Comparison of ENCODE assay signal across 12 mouse cellular contexts in genomic region chr10:62380936-62381335, GRCm38 (mm10). TPM values are rescaled to one million over a fixed set of nuclear protein-coding genes. Genes with fewer than 3 reads are reported as not detected.
DNase-seq lines count a peak whose midpoint lies in the region; ATAC-seq and TF ChIP-seq lines count a peak whose summit lies in the region.
"Had no signal": no experiment of that assay in that cellular context is flagged by ENCODE, and none has a peak within 500 bp of the region (broad histone marks: within the 10 kb centered on the region; RNA-seq: fewer than 3 reads in every experiment).

No protein-coding gene starts in this region.

- H3K9me3 ChIP-seq in liver, postnatal 0 days (ENCODE audit: low read length): no peaks in the 10 kb centered on the region
- no peaks in the 10 kb centered on the region for H3K9me3 ChIP-seq in forebrain, embryonic 11.5 days (ENCODE audit: control insufficient read depth, low read length)
- H3K9me3 ChIP-seq: forebrain, embryonic 10.5 days; liver, embryonic 13.5 days; midbrain, embryonic 13.5 days had no signal

- H3K4me2 ChIP-seq in liver, postnatal 0 days (ENCODE audit: low read depth, low read length): no peak overlapping the region
- H3K4me2 ChIP-seq in forebrain, embryonic 11.5 days (ENCODE audit: low read depth, low read length, severe bottlenecking): no peak overlapping the region
- H3K4me2 ChIP-seq: liver, embryonic 13.5 days; midbrain, embryonic 13.5 days had no signal

- no peak overlapping the region for H3K9ac ChIP-seq in liver, postnatal 0 days (replicated peaks)
- H3K9ac ChIP-seq in forebrain, embryonic 11.5 days (ENCODE audit: low read length): no peak overlapping the region
- H3K9ac ChIP-seq: liver, embryonic 13.5 days; midbrain, embryonic 13.5 days had no signal

- ATAC-seq in liver, postnatal 0 days: no peak
- no peak for ATAC-seq in forebrain, embryonic 11.5 days (replicated peaks; ENCODE audit: low FRiP score)
- ATAC-seq: midbrain, embryonic 13.5 days had no signal

- TF ChIP-seq CTCF in gastrocnemius, adult 2 months (IDR thresholded peaks at IDR 0.05): peak; percentile 39; the same call in 1 of the 2 replicates
- TF ChIP-seq CTCF in liver, postnatal 0 days (IDR thresholded peaks at IDR 0.05; ENCODE audit: low read depth): peak; percentile 47
- TF ChIP-seq CTCF in cortical plate, adult 2 months (IDR thresholded peaks at IDR 0.05; ENCODE audit: extremely low read depth, insufficient read depth, low read length): peak; percentile 24; the same call in 1 of the 2 replicates

- no peak for TF ChIP-seq EP300 in liver, postnatal 0 days (IDR thresholded peaks at IDR 0.05; ENCODE audit: low read depth)

- no peak overlapping the region for H3K27ac ChIP-seq in gastrocnemius, adult 2 months
- H3K27ac ChIP-seq in liver, postnatal 0 days (ENCODE audit: low read depth): no peak overlapping the region
- no peak overlapping the region for H3K27ac ChIP-seq in cortical plate, adult 2 months (ENCODE audit: insufficient read depth, low read length)
- no peak overlapping the region for H3K27ac ChIP-seq in forebrain, embryonic 11.5 days (ENCODE audit: low read depth, low read length)
- H3K27ac ChIP-seq: forebrain, embryonic 10.5 days; liver, embryonic 13.5 days; midbrain, embryonic 13.5 days had no signal

- no peak for DNase-seq in gastrocnemius, adult 2 months
- no peak for DNase-seq in gastrocnemius, adult 18-20 months (ENCODE audit: low spot score)
- no peak for DNase-seq in liver, postnatal 0 days
- no peak for DNase-seq in liver
- DNase-seq in CD4-positive helper T cell, adult 2 months (ENCODE audit: low read depth, low spot score): peak; percentile 16
- DNase-seq in forebrain, embryonic 11.5 days (ENCODE audit: low spot score): no peak
- no peak for DNase-seq in ovary, adult 18-20 months (ENCODE audit: low spot score)
- DNase-seq: liver, embryonic 13.5 days had no signal

- TF ChIP-seq POLR2A in cortical plate, adult 2 months (IDR thresholded peaks at IDR 0.05; ENCODE audit: extremely low read depth, insufficient read depth, low read length): no peak

- no peaks in the 10 kb centered on the region for H3K36me3 ChIP-seq in liver, postnatal 0 days (replicated peaks; ENCODE audit: insufficient read depth, low read length)
- H3K36me3 ChIP-seq in forebrain, embryonic 11.5 days (ENCODE audit: control insufficient read depth, insufficient read depth, low read length): no peaks in the 10 kb centered on the region
- H3K36me3 ChIP-seq: forebrain, embryonic 10.5 days; midbrain, embryonic 13.5 days had no signal

- intact Hi-C loops in gastrocnemius, adult 2 months (cut with DNase I): no loop called here

- no peaks in the 10 kb centered on the region for H3K4me1 ChIP-seq in liver, postnatal 0 days (ENCODE audit: insufficient read depth)
- no peaks in the 10 kb centered on the region for H3K4me1 ChIP-seq in cortical plate, adult 2 months (ENCODE audit: control insufficient read depth, insufficient read depth, low read length)
- no peaks in the 10 kb centered on the region for H3K4me1 ChIP-seq in forebrain, embryonic 11.5 days (replicated peaks; ENCODE audit: control insufficient read depth, insufficient read depth, low read length)
- H3K4me1 ChIP-seq: forebrain, embryonic 10.5 days; liver, embryonic 13.5 days; midbrain, embryonic 13.5 days had no signal

- H3K4me3 ChIP-seq in gastrocnemius, adult 2 months: no peak overlapping the region
- H3K4me3 ChIP-seq in liver, postnatal 0 days (ENCODE audit: low read depth, low read length): no peak overlapping the region
- no peak overlapping the region for H3K4me3 ChIP-seq in cortical plate, adult 2 months (ENCODE audit: insufficient read depth, low read length)
- no peak overlapping the region for H3K4me3 ChIP-seq in forebrain, embryonic 11.5 days (ENCODE audit: low read depth, low read length)
- H3K4me3 ChIP-seq: forebrain, embryonic 10.5 days; liver, embryonic 13.5 days; midbrain, embryonic 13.5 days had no signal

- H3K27me3 ChIP-seq in liver, postnatal 0 days (ENCODE audit: insufficient read depth, low read length): no peaks in the 10 kb centered on the region
- H3K27me3 ChIP-seq in forebrain, embryonic 11.5 days (ENCODE audit: control insufficient read depth, insufficient read depth, low read length): no peaks in the 10 kb centered on the region
- H3K27me3 ChIP-seq: midbrain, embryonic 13.5 days had no signal

RNA-seq across cellular contexts. Expression of gene Hk1, which starts 1.2 kb away (rescaled TPM):
- total RNA-seq in gastrocnemius, adult 2 months (2021): 1 to 10 TPM; 6.2 to 8.7 TPM
- total RNA-seq in gastrocnemius, adult 18-20 months (2021): 1 to 10 TPM; 4.7 to 7.2 TPM
- 22.1 and 30.7 TPM in 2 replicates for polyA plus RNA-seq in liver, postnatal 0 days (2015; fragmentation: Nextera tagmentation; extraction: Ambion mirVana)
- 223 and 232 TPM in 2 replicates for polyA plus RNA-seq in cortical plate, adult 2 months (2012; rRNA removed)
- 25.9 and 28.2 TPM in 2 replicates for polyA plus RNA-seq in forebrain, embryonic 11.5 days (2014; fragmentation: Nextera tagmentation; extraction: Ambion mirVana)

RNA-seq across cellular contexts. Expression of gene Hkdc1, which starts 41.4 kb away (rescaled TPM):
- total RNA-seq in gastrocnemius, adult 2 months (2021): not detected
- total RNA-seq in gastrocnemius, adult 18-20 months (2021): not detected
- polyA plus RNA-seq in liver, postnatal 0 days (2015; fragmentation: Nextera tagmentation; extraction: Ambion mirVana): 0.45 and 0.48 TPM in 2 replicates
- polyA plus RNA-seq in cortical plate, adult 2 months (2012; rRNA removed): 18.5 and 18.6 TPM in 2 replicates
- 0.25 TPM in 1 of 2 replicates, not detected in the other for polyA plus RNA-seq in forebrain, embryonic 11.5 days (2014; fragmentation: Nextera tagmentation; extraction: Ambion mirVana)
- total RNA-seq: neutrophil, adult 5-6 weeks had no signal

Comparison
In these comparisons a context has a peak if more than half of its experiments do, and no peak if none do; other contexts are left out.
1. RNA of gene Hkdc1, which starts 41.4 kb away (polyA plus RNA-seq): 18.5 to 18.6 TPM in cortical plate, adult 2 months; 0.45 to 0.48 TPM in liver, postnatal 0 days and 0.25 TPM in forebrain, embryonic 11.5 days; every median in the first group is over 10 times any median in the second.
2. Peak in every context shown above with its lines, with median percentiles within 50 percentile points of each other: CTCF ChIP-seq.